Mouse (Mus musculus) intestine, postnatal 0 days (tissue): Measurements from ENCODE around the gene Slc22a12. TPM values are rescaled to one million over a fixed set of nuclear protein-coding genes. Genes with fewer than 3 reads are reported as not detected.

Experiments used
- ATAC-seq: fragments of 200-750 bp; cut with Nextera tagmentation; 2 replicates; pipeline ENCODE4 v1.8.0; 2017; ENCODE audit warnings: mild to moderate bottlenecking, moderate TSS enrichment, moderate library complexity
- H3K27ac ChIP-seq: fragments of 300-500 bp; sonication (generic); 2 replicates; pipeline ENCODE4 v1.5.1; 2014; ENCODE audit warnings: mild to moderate bottlenecking, low read depth, low read length, moderate library complexity
- H3K27me3 ChIP-seq: fragments of 300-500 bp; sonication (generic); replicated peaks from 2 replicates; pipeline ENCODE4 v1.6.1; 2014; ENCODE audit warnings: low read length, mixed read lengths; ENCODE audit not compliant: control insufficient read depth, insufficient read depth
- H3K36me3 ChIP-seq: fragments of 300-500 bp; sonication (generic); 2 replicates; pipeline ENCODE4 v1.6.1; 2014; ENCODE audit warnings: mild to moderate bottlenecking, moderate library complexity; ENCODE audit not compliant: control insufficient read depth, insufficient read depth
- H3K4me1 ChIP-seq: fragments of 300-500 bp; sonication (generic); replicated peaks from 2 replicates; pipeline ENCODE4 v1.6.1; 2014; ENCODE audit warnings: antibody characterized with exemption, low read length, mixed read lengths; ENCODE audit not compliant: control insufficient read depth, insufficient read depth
- H3K4me2 ChIP-seq: fragments of 300-500 bp; sonication (generic); replicated peaks from 2 replicates; pipeline ENCODE4 v1.6.1; 2014; ENCODE audit warnings: low read depth, mild to moderate bottlenecking, moderate library complexity
- H3K4me3 ChIP-seq: fragments of 300-500 bp; sonication (generic); 2 replicates; pipeline ENCODE4 v1.5.1; 2014; ENCODE audit warnings: low read depth, low read length
- H3K9ac ChIP-seq: fragments of 300-500 bp; sonication (generic); 2 replicates; pipeline ENCODE4 v1.6.1; 2014; ENCODE audit warnings: mild to moderate bottlenecking, low read depth, low read length
- H3K9me3 ChIP-seq: fragments of 300-500 bp; sonication (generic); 2 replicates; pipeline ENCODE4 v1.6.1; 2016; ENCODE audit warnings: mixed run types; ENCODE audit not compliant: control insufficient read depth
- CTCF ChIP-seq: sonication (generic); IDR thresholded peaks from 2 replicates; pipeline ENCODE4 v1.5.1; 2016; ENCODE audit warnings: low read depth, mild to moderate bottlenecking, control low read depth, antibody characterized with exemption, moderate library complexity
- whole genome bisulfite sequencing: fragments of 180-500 bp; shearing (Covaris S2); extraction: QIAGEN DNeasy Blood & Tissue Kit; methylation state at CpG from one replicate; pipeline ENCODE4 v1.1.7; 2014; 5-methylcytosine and 5-hydroxymethylcytosine counted together
- polyA plus RNA-seq: library from polyadenylated mRNA; unstranded; fragments of >200 nt; fragmentation: Nextera tagmentation; extraction: Ambion mirVana; gene quantifications from 2 replicates; pipeline ENCODE4 v1.2.1, GENCODE M21; 2015

The Slc22a12 gene
- polyA plus RNA-seq, 1 experiment from 2014 or later: not detected

GRCm38 (mm10) chr19:6531832-6532471, 10.9 kb downstream of the Slc22a12 start:
- Histone ChIP-seq H3K4me1 (no peaks in the 10 kb centered on the region), H3K4me2 (peak overlapping the region; percentile 68), H3K9me3 (no peaks in the 10 kb centered on the region), H3K27me3 (peaks cover 53% of the 10 kb centered on the region), H3K4me3 (peak overlapping the region; percentile 39), H3K36me3 (no peaks in the 10 kb centered on the region), H3K9ac (no peak overlapping the region), H3K27ac (no peak overlapping the region)
- no peak for ATAC-seq
- 3% methylated on average over 36 of the region's 36 CpGs for WGBS
- no peak for TF ChIP-seq CTCF

DNA sequence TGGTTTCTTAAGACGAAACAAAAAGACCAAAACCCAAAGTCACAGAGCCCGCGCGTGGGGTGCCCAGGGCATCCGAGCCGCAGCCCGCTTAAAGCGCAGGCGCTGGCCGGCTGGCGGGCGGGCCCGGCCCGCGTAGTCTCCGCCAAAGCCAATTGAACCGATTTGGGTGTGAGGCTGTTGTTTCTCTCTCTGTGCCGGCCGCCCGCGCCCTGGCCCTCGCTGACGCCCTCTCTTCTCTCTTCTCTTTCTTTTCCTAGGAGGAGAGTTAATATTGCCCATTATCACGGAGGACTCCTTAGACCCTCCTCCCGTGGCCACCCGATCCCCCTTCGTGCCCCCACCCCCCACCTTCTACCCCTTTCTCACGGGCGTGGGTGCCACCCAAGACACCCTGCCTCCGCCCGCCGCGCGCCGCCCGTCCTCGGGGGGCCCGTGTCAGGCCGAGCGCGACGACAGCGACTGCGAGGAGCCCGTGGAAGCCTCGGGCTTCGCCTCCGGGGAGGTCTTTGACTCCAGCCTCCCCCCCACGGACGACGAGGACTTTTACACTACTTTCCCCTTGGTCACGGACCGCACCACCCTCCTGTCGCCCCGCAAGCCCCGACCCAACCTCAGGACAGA, 11.7 kb downstream of the Slc22a12 start:
- H3K4me3 ChIP-seq: peak overlapping the region; percentile 39
- no peak for TF ChIP-seq CTCF
- no peak for ATAC-seq
- no peaks in the 10 kb centered on the region for H3K36me3 ChIP-seq
- H3K4me1 ChIP-seq: no peaks in the 10 kb centered on the region
- no peak overlapping the region for H3K27ac ChIP-seq
- peak overlapping the region; percentile 68 for H3K4me2 ChIP-seq
- peak overlapping the region; percentile 22; the same call in 1 of the 2 replicates for H3K9ac ChIP-seq
- WGBS: under 1% methylated on average over 54 of the region's 56 CpGs
- peaks cover 53% of the 10 kb centered on the region for H3K27me3 ChIP-seq
- no peaks in the 10 kb centered on the region for H3K9me3 ChIP-seq

DNA sequence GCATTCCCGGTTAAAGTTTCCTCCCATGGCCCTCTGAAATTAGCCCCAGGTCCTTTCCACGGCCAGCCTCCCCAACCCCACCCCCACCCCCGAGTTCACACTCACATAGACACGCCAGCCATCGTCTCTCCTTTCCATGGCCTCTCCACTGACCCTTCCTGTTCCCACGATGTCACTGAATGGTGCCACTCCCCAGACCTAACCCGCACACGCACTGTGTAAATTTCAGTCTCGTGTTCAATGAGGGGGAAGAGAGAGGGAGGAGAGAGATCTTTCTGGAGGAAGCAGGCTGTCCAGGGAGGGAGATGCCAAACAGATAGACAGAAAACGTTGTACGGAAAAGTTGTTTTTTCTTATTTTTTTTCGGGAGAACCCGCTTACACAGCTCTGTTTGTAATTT, 12.5 kb downstream of the Slc22a12 start:
- no peak overlapping the region for H3K4me2 ChIP-seq
- no peaks in the 10 kb centered on the region for H3K4me1 ChIP-seq
- H3K36me3 ChIP-seq: no peaks in the 10 kb centered on the region
- H3K9me3 ChIP-seq: no peaks in the 10 kb centered on the region
- no peak for TF ChIP-seq CTCF
- H3K27me3 ChIP-seq: peaks cover 52% of the 10 kb centered on the region
- H3K4me3 ChIP-seq: no peak overlapping the region
- 39% methylated on average over 13 of the region's 13 CpGs for WGBS
- H3K9ac ChIP-seq: no peak overlapping the region
- ATAC-seq: no peak
- no peak overlapping the region for H3K27ac ChIP-seq

GRCm38 (mm10) chr19:6529265-6529985, 13.4 kb downstream of the Slc22a12 start:
- no peak for ATAC-seq
- no peaks in the 10 kb centered on the region for H3K4me1 ChIP-seq
- no peaks in the 10 kb centered on the region for H3K36me3 ChIP-seq
- H3K4me3 ChIP-seq: no peak overlapping the region
- H3K4me2 ChIP-seq: no peak overlapping the region
- no peak overlapping the region for H3K27ac ChIP-seq
- H3K9ac ChIP-seq: no peak overlapping the region
- H3K9me3 ChIP-seq: no peaks in the 10 kb centered on the region
- WGBS: 68% methylated on average over 14 of the region's 14 CpGs
- H3K27me3 ChIP-seq: peaks cover 49% of the 10 kb centered on the region
- TF ChIP-seq CTCF: no peak

DNA sequence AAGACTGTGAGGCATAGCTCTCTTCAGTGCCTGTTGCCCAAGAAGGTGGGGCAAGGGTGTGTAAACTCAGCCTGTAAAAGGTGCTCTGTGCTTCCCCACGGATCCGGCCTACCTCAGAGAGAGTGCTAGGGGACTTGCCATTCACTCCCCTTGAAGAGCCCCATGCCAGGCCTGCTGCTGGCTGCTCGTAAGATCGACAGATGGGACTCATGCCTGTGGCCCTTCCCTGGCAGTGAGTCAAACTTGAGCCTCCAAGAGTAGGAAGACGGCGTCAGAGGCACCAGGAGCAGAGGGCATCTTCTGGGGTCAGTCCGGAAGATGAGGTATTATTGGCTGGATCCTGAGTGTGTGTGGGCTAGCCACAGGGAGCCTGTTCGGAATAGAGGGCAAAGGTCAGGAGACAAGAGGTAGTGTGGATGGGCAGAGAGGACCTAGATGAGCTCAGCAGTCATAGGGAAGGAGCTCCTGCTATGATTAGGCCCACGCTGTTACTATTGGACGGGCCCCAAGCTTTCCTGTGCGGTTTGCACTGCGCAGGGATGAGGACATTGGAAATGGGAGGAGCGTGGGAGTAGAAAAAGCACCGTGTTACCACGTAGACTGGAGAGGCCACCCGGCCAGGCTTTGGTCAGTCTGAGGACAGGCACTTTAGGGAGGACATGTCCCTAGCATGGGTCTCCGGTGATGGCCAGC, 14.8 kb downstream of the Slc22a12 start:
- Histone ChIP-seq H3K9me3 (no peaks in the 10 kb centered on the region), H3K27me3 (peaks cover 42% of the 10 kb centered on the region), H3K9ac (no peak overlapping the region), H3K4me1 (no peaks in the 10 kb centered on the region), H3K4me2 (no peak overlapping the region), H3K27ac (no peak overlapping the region), H3K4me3 (no peak overlapping the region), H3K36me3 (no peaks in the 10 kb centered on the region)
- no peak for TF ChIP-seq CTCF
- WGBS: 80% methylated on average over 17 of the region's 17 CpGs
- ATAC-seq: no peak

DNA sequence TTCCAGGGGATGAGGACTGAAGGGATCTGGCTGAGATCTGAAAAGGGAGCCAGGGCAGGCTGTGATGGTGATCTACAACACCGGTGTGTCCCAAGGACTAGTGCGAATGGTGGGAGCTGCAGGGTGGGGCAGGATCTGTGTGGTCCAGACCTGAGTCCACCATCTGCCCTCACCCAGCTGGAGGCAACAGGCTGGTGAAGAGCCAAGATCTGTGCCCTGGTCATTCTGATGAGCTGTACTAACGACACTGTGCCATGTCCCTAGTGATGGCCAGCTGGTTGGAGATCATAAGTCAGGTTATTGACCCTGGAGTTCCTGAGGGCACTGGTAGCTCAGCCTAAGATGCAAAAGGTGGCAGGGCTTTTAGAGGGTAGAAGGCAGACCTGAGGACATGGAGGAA, 15.4 kb downstream of the Slc22a12 start:
- TF ChIP-seq CTCF: no peak
- H3K4me2 ChIP-seq: no peak overlapping the region
- H3K4me3 ChIP-seq: no peak overlapping the region
- H3K36me3 ChIP-seq: no peaks in the 10 kb centered on the region
- no peak overlapping the region for H3K9ac ChIP-seq
- peaks cover 36% of the 10 kb centered on the region for H3K27me3 ChIP-seq
- H3K4me1 ChIP-seq: no peaks in the 10 kb centered on the region
- 92% methylated on average over 3 of the region's 3 CpGs for WGBS
- no peak for ATAC-seq
- H3K9me3 ChIP-seq: no peaks in the 10 kb centered on the region
- H3K27ac ChIP-seq: no peak overlapping the region
